Mouse (Mus musculus): ENCODE data around the gene Hsf2bp.

DNA sequence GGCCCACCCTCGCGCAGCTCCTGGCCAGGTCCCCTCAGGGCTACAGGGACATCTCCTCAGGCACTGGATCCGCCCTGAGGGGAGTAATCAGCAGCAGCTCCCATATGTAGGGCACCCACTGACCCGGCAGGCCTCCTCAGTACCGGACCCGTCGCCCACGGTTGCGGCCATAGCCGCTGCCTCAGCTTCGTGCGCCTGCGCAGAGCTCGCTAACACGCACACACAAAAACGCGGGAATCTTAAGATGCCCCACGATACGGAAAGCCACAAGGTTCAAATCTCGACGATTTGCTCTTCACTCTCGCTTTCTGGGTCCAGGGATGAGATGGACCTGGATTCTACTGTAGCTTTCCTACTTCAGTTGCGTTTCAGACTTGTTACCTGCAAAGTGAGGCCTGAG is 1.8 kb downstream of the Hsf2bp start:
- TF ChIP-seq CTCF (IDR thresholded peaks at IDR 0.05; ENCODE audit: low read depth): no peak
- TF ChIP-seq EP300 (optimal IDR thresholded peaks at IDR 0.05): no peak

Data from stomach, postnatal 0 days (tissue).